Mouse (Mus musculus) thymus, postnatal 0 days (tissue): ENCODE results near the gene Stk11ip. TPM values are rescaled to one million over a fixed set of nuclear protein-coding genes. Genes with fewer than 3 reads are reported as not detected.
A peak's percentile ranks its signal among the peaks of the same experiment; 100 is the strongest.

Source experiments
- DNase-seq: peaks from one replicate; pipeline ENCODE4 v3.0.0-alpha.2; 2015; ENCODE audit warnings: low spot score
- polyA plus RNA-seq: library from polyadenylated mRNA; unstranded; fragments of >200 nt; fragmentation: Nextera tagmentation; extraction: Ambion mirVana; gene quantifications from 2 replicates; pipeline ENCODE4 v1.2.1, GENCODE M21; 2015

The Stk11ip gene
- 13.1 and 14.4 TPM in 2 replicates for polyA plus RNA-seq

DNA sequence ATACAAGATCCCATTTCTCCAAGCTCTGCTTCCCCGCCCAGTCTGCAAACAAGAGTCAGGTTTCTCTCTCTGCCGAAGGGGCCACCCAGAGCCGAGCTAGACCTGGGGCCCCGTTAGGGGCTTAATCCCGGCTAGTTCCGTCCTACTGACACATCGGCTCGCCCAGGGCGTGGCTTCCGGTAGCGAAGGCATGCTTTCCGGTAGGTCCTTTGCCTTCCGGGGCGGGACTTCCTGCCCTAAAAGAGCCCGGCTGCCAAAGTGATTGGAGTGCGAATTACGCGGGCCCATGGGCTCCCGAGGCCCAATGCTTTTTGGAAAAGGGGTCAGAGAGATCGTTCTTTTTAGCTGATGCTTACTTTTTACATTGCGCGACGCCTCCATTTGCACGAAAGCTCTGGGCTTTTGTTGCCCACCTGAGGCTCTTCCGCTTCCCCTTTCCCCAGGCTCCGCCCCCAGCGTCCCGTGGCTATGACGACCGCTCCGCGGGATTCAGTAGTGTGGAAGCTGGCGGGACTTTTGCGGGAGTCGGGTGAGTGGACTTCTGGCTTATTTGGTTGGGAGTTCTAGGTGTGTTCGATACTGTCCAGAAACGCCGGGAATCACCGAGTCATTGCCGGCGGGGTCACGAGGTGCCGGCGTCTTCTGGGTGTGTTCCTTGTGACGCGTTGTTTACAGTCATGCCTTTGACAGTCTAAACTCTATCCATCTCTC is at the start of gene Stk11ip:
Gene Stk11ip (plus strand): TSS at position 209 of the 711 bp plus-strand sequence.
- DNase-seq = peak; percentile 94

DNA sequence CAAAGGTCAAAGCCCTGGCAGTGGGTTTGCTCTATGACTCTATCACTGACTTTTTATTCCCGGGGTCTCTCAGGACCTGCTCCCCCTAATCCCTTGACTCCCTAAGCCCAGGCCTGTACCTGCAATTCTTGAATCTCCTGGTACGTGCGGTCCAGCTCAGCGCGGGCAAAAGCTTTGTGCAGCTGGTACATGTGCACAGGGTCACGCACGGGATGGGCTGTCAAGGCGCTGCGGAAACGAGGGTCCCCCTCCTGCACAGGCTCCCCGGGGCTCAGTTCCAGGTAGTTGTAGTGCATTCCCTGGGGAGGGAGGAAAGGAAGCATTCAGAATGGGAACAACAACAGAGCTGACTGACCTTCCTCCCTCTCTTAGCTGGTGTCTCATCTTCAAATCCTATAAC is 44.9 kb upstream of the Stk11ip start:
- DNase-seq = no peak

DNA sequence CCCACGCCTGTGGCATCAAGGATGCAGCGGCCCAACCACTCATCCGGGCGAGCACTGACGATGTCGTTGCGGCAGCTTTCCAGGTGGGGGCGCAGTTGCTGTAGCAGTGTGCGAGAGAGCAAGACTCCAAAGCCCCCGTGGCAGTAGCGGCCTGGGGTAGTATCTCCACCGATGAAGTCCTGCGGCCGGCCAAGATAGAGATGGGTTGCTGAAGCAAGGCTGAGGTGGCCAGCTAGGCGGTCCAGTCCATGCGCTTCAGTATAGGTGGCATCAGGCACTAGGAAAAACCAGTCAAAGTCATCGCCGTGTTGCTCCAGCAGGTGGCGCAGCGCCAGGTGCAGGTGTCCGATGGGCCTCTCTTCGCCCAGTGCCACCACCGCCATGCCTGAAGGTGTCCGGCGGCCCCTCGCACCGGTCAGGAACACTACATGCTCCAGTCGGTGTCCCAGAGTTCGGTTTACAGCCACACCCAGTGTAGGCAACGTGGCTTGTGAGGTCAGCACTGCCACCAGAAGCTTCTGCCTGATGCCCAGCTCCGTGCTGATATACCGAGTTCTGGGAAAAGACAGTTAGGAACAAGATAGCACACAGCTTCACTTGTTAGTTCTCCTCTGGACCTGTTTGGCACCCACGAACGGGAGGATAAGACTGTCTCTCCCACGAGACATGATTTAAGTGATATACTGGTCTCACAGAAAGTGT is 43.9 kb upstream of the Stk11ip start:
- peak; percentile 65 for DNase-seq

DNA sequence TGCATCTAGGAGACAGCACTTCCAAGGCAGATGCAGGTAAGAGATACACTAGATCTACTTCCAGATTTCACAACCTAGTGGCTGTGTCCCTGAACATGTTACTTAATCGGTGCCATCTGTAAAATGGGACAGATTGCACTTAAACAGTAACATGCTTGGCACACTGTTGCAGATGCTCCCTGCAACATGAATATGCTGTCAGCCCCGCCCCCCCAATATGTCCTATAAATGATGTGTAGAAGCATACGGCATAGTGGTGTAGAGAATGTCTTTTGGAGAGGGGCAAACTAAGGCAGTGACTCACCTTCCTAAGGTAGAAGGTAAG is 43.4 kb upstream of the Stk11ip start:
- DNase-seq = no peak

DNA sequence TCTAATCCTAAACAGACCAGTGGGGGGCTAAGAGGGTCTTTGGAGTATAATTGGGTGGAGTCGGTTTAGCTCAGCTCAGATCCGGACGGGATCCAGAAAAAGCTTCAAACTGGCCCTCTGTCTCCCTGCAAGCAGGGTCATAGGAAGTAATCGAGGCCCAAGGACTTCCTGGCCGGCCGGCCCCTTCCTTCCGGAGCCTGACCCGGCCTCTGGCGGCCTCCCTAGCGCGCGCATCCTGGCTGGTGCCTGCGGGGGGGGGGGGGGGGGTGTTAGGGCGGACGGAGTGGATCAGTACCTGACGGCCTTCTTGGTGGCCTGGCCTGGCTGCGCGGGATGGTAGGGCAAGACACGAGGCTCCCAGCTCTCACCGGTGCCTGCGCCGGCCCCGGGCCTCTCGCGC is 42.8 kb upstream of the Stk11ip start:
- no peak for DNase-seq

DNA sequence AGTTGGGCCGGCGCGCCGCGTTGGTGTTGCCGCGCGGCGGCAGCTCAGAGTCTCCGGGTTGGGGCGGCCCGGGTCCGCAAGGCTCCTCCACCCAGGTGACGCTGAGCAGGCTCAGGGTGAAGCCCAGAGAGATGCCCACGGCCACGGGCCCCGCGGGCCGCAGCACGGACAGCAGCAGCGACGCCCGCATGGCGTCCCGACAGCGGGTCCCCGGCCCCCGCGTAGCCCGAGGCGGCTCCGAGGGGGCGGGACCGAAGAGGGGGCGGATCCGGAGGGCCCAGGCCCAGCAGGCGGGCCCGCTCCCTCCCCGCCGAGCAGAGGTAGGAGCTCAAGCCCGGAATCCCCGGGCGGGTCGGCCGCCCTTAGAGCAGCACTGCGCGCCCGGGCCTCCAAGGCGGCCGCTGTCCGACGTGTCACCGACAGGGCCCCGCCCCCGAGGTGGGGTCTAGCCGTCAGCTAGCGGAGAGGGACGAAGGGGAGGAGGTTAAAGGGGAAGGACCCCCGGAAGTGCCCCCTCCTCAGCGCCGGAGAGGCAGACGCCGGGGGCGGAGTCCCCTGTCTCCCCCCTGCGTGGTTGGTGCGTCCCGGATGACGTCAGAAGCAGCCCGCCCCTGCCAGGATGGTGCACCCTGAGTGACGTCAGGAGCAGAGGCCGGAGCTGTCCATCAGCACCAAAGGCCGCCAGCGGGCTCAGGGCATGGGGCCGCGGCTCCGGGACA is 42.3 kb upstream of the Stk11ip start, which contains the start of the genes Chpf and Tmem198:
Gene Chpf (minus strand): TSS at position 392 of the 719 bp plus-strand sequence.
Gene Tmem198 (plus strand): TSS at position 617 of the 719 bp plus-strand sequence.
- peak; percentile 93 for DNase-seq

DNA sequence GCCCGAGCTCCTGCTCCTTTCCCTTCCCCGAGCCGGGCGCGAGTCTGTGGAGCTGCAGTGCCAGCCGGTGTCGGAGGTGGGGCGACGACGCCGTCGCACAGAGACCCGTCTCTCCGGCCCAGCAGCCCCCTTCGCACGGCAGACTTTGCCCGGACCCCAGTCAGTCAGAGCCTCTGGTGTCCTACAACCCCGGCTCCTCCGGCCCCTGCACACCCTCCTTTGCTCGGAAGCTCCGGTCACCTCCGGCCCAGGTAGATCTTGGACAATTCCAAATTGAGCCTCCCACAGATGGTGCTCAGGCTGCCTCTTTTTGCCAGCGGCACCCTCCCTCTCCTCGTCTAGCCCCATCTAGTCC is 41.7 kb upstream of the Stk11ip start:
- DNase-seq = no peak

DNA sequence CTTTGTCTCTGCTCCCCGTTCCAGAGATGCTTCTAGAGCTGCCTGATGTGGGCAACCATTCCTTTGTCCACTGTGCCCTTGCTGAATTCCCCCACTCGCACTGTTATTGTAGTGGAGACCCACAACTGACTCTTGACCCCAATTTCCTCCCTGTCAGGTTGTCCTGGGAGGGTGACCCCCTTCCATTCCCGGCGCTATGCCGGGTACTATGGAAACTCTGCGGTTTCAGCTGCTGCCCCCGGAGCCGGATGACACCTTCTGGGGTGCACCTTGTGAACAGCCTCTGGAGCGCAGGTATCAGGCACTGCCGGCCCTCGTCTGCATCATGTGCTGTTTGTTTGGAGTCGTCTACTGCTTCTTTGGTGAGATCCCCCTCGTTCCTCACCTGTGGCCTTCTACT is 41.3 kb upstream of the Stk11ip start:
- DNase-seq = no peak

DNA sequence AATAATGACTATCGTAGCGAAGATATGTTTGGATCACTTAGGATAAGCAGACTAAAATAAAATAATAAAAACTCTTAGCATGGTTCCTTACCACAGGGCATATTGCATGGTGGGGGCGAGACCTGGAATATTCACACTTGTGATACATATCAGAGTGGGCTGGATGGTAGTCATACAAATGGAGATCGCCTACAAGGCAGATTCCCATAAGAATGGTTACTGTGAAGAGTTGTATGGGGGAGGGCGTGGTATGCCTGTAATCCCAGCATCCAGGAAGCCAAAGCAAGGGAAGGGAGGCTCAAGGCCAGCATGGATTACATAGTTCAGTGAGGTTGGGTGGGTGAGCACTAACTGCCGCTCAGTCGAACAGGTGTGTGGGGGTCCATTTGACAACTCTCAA is 40.6 kb upstream of the Stk11ip start:
- DNase-seq = no peak

DNA sequence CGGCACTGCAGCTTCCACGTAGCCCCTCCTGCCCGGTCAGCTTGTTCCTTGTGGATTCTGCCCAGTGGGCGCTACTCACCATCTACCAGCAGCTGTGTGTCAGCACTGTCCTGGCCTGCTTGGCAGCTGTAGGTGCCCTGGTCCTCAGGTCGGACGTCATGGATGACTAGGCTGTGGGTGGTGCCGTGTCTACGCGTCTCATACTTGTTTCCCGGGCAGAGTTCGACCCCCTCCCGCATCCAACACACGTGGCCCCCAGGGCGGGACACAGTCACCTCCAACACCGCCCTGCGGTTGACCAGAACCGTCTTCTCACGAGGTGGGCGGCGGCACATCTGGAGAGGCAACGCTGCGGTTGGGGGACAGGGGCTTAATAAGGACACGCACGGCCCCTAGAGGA is 34.8 kb upstream of the Stk11ip start:
- DNase-seq = no peak

DNA sequence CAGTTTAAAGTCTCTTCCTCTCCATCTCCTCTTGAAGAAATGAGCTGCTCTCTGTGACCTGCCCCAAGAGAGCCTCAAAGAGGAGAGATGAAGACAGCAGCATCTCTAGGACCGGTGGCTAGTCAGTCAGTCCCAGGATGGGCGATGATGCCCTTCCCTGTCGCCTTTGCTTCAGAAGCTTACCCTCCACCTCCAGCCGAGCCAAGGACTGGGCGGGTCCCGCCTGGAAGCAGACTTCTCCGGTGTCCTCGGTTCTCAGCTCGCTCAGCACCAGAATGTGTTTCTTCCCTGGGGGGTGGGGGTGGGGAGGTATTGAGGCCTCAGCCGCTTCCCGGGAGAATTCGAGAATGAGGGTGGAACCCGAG is 34.3 kb upstream of the Stk11ip start:
- no peak for DNase-seq

DNA sequence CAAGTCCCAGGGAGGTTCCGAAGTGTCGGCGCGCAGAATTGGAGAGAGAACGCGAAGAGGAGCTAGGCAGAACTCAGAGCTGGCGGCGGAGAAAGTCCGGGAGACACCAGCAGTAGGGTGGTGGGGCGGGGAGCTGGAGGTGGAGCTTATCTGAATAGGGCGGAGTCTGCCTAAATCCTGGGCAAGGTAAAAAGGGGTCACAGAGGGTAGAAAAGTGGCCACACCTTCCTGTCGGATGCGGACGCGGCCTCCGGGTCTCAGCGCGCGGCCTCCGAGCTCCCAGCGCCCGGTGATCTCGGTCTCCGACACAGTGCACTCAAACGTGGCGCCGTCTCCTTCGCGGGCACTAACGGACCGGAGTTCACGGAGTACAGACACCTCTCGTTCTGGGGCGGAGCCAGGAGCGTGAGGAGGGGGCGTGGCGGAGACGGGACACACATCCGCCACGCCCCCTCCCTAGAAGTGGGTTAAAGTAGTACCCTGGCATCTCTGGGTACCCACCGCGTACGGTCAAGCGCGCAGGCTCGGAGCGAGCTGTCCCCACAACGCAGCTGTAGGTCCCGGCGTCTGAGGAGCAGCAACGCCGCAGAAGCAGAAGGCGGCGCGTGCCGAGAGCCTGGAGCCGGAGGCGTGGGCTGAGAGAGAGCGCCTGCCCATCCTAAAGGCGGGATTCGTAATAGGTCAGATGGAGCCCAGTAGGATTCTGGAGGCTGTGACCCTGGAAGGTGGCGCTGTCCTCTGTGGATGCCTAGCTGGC is 33.7 kb upstream of the Stk11ip start:
- DNase-seq = peak; percentile 43

DNA sequence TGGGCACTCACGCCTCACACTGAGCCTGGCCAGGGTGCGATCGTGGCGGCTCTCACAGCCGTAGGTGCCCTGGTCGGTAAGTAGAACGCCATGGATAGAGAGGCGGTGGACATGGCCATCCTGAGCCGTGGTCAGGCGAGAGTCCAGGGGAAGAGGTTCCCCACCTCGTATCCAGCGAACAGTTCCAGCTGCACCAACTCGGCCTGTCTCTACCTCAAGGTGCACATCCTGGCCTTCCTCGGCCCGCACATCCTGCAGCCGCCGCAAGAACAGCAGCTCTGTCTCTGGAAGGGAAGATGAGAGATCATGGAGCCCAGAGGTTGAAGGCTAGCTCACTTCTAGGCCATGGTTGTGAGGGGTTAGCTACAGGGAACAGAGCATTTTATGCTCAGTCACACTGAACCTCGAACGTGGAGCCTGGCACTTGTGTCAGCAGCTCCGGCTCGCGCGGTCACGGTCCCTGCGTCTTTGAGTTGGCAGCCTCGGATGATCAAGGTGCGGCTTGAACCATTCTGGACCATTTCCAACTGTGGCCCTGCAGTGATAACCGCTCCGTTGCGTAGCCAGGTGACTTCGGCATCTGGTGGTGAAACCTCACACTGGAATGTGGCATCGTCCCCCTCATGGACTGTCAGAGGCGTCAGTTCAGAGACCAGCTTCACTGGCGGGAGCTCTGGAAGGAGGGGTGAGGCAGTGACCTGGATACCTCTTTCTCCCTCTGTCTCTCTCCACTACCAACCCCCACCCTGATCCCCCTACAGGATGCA is 30.4 kb upstream of the Stk11ip start:
- no peak for DNase-seq

DNA sequence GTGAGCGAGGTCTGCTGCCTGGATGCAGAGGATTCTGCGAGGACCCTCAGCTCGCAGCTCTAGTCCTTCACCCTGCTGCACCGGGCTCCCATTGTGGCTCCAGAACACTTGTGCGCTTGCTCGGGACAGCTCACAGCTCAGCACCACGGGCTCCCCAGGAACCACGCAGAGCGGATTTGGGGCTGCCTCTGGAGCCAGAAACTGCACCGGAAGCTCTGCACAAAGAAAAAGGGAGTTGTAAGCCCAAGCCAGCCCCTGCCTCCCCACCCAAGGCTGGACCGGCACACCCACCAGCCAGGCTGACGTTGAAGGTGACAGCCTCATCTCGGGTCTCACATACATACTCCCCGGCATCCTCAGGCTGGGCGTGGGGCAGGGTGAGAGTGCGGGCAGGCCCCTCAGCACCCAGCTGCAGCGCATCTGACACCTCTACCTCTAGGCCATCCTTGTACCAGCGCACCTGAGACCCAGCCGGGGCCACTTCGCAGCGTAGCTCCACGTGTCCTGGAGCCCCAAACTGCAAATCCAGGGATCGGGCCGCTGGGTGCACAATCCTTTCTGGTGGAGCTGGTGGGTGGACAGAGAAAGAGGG is 28.7 kb upstream of the Stk11ip start:
- no peak for DNase-seq

DNA sequence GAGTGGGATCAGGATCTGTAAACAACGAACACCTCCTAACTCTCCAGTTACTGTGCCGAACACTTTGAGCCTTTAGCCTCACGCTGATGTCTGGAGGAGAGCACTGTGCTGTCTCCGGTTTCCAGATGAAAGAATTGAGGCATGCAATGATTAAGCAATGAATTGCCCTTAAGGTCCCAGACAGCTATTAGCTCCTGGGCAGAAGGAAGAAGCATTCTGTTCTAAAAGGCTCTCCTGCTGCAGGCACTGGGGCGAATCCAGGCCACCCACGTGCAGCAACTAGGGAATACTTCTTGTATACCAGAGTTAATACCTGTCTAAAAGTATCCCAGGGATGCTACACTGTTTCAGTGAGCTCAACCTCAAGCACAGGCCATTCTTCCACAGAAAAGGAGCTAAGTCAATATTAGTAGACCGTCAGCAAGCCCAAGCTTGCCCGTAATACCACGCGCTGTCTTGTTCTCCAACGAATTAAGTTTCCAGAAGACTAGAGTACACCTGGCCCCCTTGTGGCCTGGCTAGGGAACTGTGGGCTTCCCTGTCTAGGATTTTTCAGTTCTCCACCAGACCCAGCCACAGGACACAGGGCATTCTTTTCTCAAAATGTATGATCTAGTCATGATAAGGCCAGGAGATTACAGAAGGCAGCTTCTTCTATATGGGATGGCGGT is 26.3 kb upstream of the Stk11ip start:
- DNase-seq = no peak

DNA sequence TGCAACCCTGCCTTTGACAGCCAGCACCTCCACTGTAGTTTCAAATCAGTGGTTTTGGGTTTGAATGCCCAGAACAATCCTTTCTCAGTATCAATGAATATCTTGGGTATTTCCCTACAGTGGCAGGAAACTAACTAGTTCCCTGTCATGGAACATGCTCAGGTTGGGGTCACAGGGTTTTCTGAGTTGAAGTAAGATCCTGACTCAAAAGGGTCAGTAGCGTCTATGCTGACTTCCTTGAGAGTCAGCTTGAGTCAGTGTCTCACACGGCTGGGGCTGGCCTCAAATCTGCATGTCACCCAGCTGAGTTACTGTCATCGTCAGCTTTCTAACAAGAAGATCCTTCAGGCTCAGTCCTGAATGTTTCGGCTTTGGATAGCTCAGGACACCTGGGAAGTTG is 22.4 kb upstream of the Stk11ip start:
- no peak for DNase-seq

DNA sequence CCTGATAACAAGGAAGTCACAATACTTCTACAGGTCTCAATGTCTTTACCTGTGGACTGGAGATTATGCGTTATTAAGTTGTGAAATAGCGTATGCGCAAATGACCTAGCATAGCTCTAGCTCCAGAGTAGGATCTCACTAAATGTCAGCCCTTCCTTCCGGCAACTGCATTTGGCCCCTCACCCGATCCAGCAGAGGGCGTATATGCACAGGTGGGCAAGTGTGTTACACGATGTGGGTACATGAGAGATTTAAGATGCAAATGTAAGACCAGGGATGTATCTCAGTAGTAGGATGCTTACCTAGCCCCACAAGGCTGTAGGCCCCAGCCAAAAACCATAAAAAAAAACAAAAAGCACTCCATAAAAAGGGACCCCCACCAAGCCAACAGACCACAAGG is 21.9 kb upstream of the Stk11ip start:
- DNase-seq = no peak

DNA sequence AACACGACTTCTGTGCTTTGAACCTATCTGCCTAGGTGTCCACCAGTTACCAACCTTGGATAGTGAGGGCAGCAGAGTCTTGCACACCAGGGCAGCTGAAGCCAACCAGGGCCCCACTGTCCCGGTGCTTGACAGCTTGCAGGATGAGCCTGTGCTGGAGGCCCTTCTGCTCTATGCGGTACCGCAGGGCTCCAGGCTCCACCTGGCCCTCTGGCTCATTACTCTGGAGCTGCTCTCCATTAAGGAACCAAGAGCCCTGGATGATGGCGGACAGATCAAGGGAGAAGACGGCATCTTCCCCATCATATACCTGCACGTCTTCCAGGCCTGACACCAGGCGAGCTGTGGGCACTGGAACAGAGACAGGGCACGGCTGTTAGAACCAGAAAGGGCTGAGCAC is 19.4 kb upstream of the Stk11ip start:
- DNase-seq = no peak

DNA sequence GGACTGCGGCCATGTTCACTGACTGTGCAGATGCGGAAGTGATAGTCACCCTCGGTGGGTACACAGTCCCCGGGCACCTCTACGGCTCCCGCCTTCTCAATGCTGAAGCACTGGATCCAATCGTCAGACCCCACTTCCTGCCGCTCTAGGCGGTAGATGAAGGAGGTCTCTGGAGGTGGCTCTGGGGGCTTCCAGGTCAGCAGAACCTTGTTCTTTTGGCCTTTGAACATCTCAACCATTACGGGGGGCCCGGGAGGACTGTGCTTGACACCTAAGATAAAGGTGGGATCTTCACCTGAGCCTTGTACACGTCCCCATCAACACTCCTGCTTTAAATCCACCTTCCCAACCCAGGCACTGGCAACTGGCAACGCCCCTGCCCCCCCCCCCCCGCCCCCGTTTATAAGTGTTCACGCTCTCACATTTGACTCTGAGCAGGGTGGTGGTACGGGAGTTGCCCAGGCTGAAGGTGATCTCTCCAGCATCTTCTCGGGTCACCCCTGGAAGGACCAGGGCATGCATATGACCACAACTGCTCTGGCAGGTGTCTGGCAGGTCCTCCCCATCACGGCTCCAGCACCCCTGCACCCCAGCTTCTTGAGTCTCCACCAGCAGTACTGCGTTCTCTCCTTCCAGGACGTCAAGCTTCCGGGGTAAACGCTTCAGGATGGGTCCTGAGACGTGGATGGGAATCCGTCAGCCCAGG is 18.2 kb upstream of the Stk11ip start:
- no peak for DNase-seq

DNA sequence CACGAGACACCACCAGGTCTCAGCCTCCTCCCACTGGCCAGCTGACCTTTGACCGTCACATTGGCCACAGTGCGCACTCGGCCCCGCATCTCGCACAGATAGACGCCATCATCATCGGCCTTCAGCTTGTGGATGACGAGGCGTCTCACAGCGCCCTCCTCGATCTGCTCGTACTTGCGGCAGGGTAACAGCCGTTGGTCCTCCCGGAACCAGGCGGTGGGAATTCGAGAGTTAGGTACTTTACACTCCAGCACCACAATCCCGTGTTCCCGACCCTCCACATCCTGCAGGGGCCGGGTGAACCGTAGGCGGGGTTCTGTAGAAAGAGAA is 17.7 kb upstream of the Stk11ip start:
- no peak for DNase-seq
